Comparison of ENCODE assay signal across 22 mouse cellular contexts in genomic region chr7:24087485-24088125, GRCm38 (mm10). TPM values are rescaled to one million over a fixed set of nuclear protein-coding genes. Genes with fewer than 3 reads are reported as not detected.
"Had no signal": no experiment of that assay in that cellular context is flagged by ENCODE, and none has a peak within 500 bp of the region (broad histone marks: within the 10 kb centered on the region; RNA-seq: fewer than 3 reads in every experiment).

No protein-coding gene starts in this region.

- H3K27ac ChIP-seq: kidney, embryonic 15.5 days; limb, embryonic 10.5 days; limb, embryonic 13.5 days; liver, embryonic 13.5 days; macrophage; midbrain, embryonic 12.5 days; midbrain, embryonic 15.5 days; neural tube, embryonic 12.5 days; neural tube, embryonic 15.5 days; stomach, embryonic 15.5 days had no signal

- DNase-seq: kidney, adult 8-10 months; kidney, postnatal 10 days; kidney, postnatal 36 days; liver, embryonic 13.5 days; lung, embryonic 14.5 days; retina, postnatal 1 day; right cerebral cortex, postnatal 25 days; spleen, adult 18-20 months; thymus, adult 18-20 months; thymus, postnatal 36 days had no signal

- H3K4me2 ChIP-seq: kidney, embryonic 15.5 days; limb, embryonic 13.5 days; liver, embryonic 13.5 days; lung, embryonic 14.5 days; midbrain, embryonic 12.5 days; midbrain, embryonic 15.5 days; neural tube, embryonic 12.5 days; neural tube, embryonic 15.5 days; stomach, embryonic 15.5 days had no signal

- H3K9ac ChIP-seq: kidney, embryonic 15.5 days; limb, embryonic 13.5 days; liver, embryonic 13.5 days; lung, embryonic 14.5 days; midbrain, embryonic 12.5 days; midbrain, embryonic 15.5 days; neural tube, embryonic 12.5 days; neural tube, embryonic 15.5 days; stomach, embryonic 15.5 days had no signal

- ATAC-seq: lung, postnatal 0 days; midbrain, embryonic 15.5 days had no signal

- H3K9me3 ChIP-seq: midbrain, embryonic 15.5 days; stomach, embryonic 15.5 days had no signal

- H3K27me3 ChIP-seq: kidney, embryonic 15.5 days; limb, embryonic 13.5 days; liver, embryonic 13.5 days; midbrain, embryonic 12.5 days; midbrain, embryonic 15.5 days; neural tube, embryonic 12.5 days; neural tube, embryonic 15.5 days; stomach, embryonic 15.5 days had no signal

- H3K4me3 ChIP-seq: kidney, embryonic 15.5 days; limb, embryonic 10.5 days; limb, embryonic 13.5 days; liver, embryonic 13.5 days; midbrain, embryonic 12.5 days; midbrain, embryonic 15.5 days; neural tube, embryonic 12.5 days; neural tube, embryonic 15.5 days; stomach, embryonic 15.5 days had no signal

RNA-seq across cellular contexts. Expression of gene Vmn1r183, which starts 34.6 kb away (rescaled TPM):
- polyA plus RNA-seq: kidney, embryonic 15.5 days; limb, embryonic 10.5 days; limb, embryonic 13.5 days; liver, adult 2 months; liver, embryonic 13.5 days; liver, embryonic 16.5 days; lung, embryonic 14.5 days; lung, postnatal 0 days; macrophage; midbrain, embryonic 12.5 days; midbrain, embryonic 15.5 days; neural tube, embryonic 12.5 days; neural tube, embryonic 15.5 days; stomach, embryonic 15.5 days had no signal
